Mouse (Mus musculus): ENCODE measurements around the gene Crtac1. TPM values are rescaled to one million over a fixed set of nuclear protein-coding genes. Genes with fewer than 3 reads are reported as not detected.

Crtac1 gene
- polyA plus RNA-seq, 1 experiment from 2014 or later, result 0.44 TPM

GRCm38 (mm10) chr19:42409226-42409625 lies 22.4 kb downstream of the Crtac1 start:
- 2% methylated on average over 19 of the region's 19 CpGs for WGBS
- ATAC-seq, result no peak
- Histone ChIP-seq H3K9ac (replicated peaks; ENCODE audit: low read depth) (no peak overlapping the region), H3K4me2 (replicated peaks; ENCODE audit: low read depth, low read length) (no peak overlapping the region), H3K4me1 (ENCODE audit: insufficient read depth, low read depth, low read length) (no peaks in the 10 kb centered on the region), H3K9me3 (ENCODE audit: low read length) (no peaks in the 10 kb centered on the region), H3K4me3 (ENCODE audit: low read depth, low read length) (no peak overlapping the region), H3K27ac (ENCODE audit: low read length) (no peak overlapping the region), H3K36me3 (ENCODE audit: insufficient read depth, low read length) (no peaks in the 10 kb centered on the region), H3K27me3 (replicated peaks; ENCODE audit: insufficient read depth, low read length) (no peaks in the 10 kb centered on the region; the same call in 1 of the 2 replicates)
- no peak for TF ChIP-seq CTCF (IDR thresholded peaks at IDR 0.05)
- no peak for TF ChIP-seq EP300 (IDR thresholded peaks at IDR 0.05)
- no peak for DNase-seq (ENCODE audit: low spot score)

- TF ChIP-seq EP300 (IDR thresholded peaks at IDR 0.05), result no peak
- no peak for TF ChIP-seq CTCF (IDR thresholded peaks at IDR 0.05)
- WGBS, result 80% methylated on average over 15 of the region's 15 CpGs
- Histone ChIP-seq H3K4me1 (ENCODE audit: insufficient read depth, low read depth, low read length) (no peaks in the 10 kb centered on the region), H3K9ac (replicated peaks; ENCODE audit: low read depth) (no peak overlapping the region), H3K36me3 (ENCODE audit: insufficient read depth, low read length) (no peaks in the 10 kb centered on the region), H3K27me3 (replicated peaks; ENCODE audit: insufficient read depth, low read length) (no peaks in the 10 kb centered on the region; the same call in 1 of the 2 replicates), H3K27ac (ENCODE audit: low read length) (no peak overlapping the region), H3K9me3 (ENCODE audit: low read length) (no peaks in the 10 kb centered on the region), H3K4me2 (replicated peaks; ENCODE audit: low read depth, low read length) (no peak overlapping the region), H3K4me3 (ENCODE audit: low read depth, low read length) (no peak overlapping the region)
- DNase-seq (ENCODE audit: low spot score) (no peak), ATAC-seq (no peak)
Measured at GRCm38 (mm10) chr19:42404364-42404763, 27.2 kb downstream of the Crtac1 start.

- no peak overlapping the region for H3K4me2 ChIP-seq (replicated peaks; ENCODE audit: low read depth, low read length)
- H3K27me3 ChIP-seq (replicated peaks; ENCODE audit: insufficient read depth, low read length), result no peaks in the 10 kb centered on the region
- no peaks in the 10 kb centered on the region for H3K4me1 ChIP-seq (ENCODE audit: insufficient read depth, low read depth, low read length)
- H3K27ac ChIP-seq (ENCODE audit: low read length), result no peak overlapping the region
- ATAC-seq (no peak), DNase-seq (ENCODE audit: low spot score) (no peak)
- no peak for TF ChIP-seq EP300 (IDR thresholded peaks at IDR 0.05)
- no peak for TF ChIP-seq CTCF (IDR thresholded peaks at IDR 0.05)
- no peaks in the 10 kb centered on the region for H3K9me3 ChIP-seq (ENCODE audit: low read length)
- no peak overlapping the region for H3K4me3 ChIP-seq (ENCODE audit: low read depth, low read length)
- 54% methylated on average over 3 of the region's 3 CpGs for WGBS
- no peak overlapping the region for H3K9ac ChIP-seq (replicated peaks; ENCODE audit: low read depth)
- no peaks in the 10 kb centered on the region for H3K36me3 ChIP-seq (ENCODE audit: insufficient read depth, low read length)
Measured at GRCm38 (mm10) chr19:42399974-42400373, 31.6 kb downstream of the Crtac1 start.

GRCm38 (mm10) chr19:42397281-42397680 lies 34.3 kb downstream of the Crtac1 start:
- Histone ChIP-seq H3K4me1 (ENCODE audit: insufficient read depth, low read depth, low read length) (no peaks in the 10 kb centered on the region), H3K27ac (ENCODE audit: low read length) (no peak overlapping the region), H3K36me3 (ENCODE audit: insufficient read depth, low read length) (no peaks in the 10 kb centered on the region), H3K4me2 (replicated peaks; ENCODE audit: low read depth, low read length) (no peak overlapping the region), H3K9me3 (ENCODE audit: low read length) (no peaks in the 10 kb centered on the region), H3K27me3 (replicated peaks; ENCODE audit: insufficient read depth, low read length) (no peaks in the 10 kb centered on the region), H3K9ac (replicated peaks; ENCODE audit: low read depth) (no peak overlapping the region), H3K4me3 (ENCODE audit: low read depth, low read length) (no peak overlapping the region)
- DNase-seq (ENCODE audit: low spot score) (peak; percentile 42), ATAC-seq (no peak)
- 17% methylated on average over 11 of the region's 11 CpGs for WGBS
- TF ChIP-seq EP300 (IDR thresholded peaks at IDR 0.05), result no peak
- no peak for TF ChIP-seq CTCF (IDR thresholded peaks at IDR 0.05)

GRCm38 (mm10) chr19:42394848-42395534 lies 36.6 kb downstream of the Crtac1 start:
- H3K4me3 ChIP-seq (ENCODE audit: low read depth, low read length), result no peak overlapping the region
- H3K9ac ChIP-seq (replicated peaks; ENCODE audit: low read depth), result no peak overlapping the region
- H3K27ac ChIP-seq (ENCODE audit: low read length), result no peak overlapping the region
- WGBS, result 52% methylated on average over 2 of the region's 2 CpGs
- no peak overlapping the region for H3K4me2 ChIP-seq (replicated peaks; ENCODE audit: low read depth, low read length)
- no peaks in the 10 kb centered on the region for H3K27me3 ChIP-seq (replicated peaks; ENCODE audit: insufficient read depth, low read length)
- TF ChIP-seq EP300 (IDR thresholded peaks at IDR 0.05), result no peak
- TF ChIP-seq CTCF (IDR thresholded peaks at IDR 0.05), result no peak
- no peak for DNase-seq (ENCODE audit: low spot score)
- no peaks in the 10 kb centered on the region for H3K36me3 ChIP-seq (ENCODE audit: insufficient read depth, low read length)
- no peaks in the 10 kb centered on the region for H3K9me3 ChIP-seq (ENCODE audit: low read length)
- ATAC-seq, result no peak
- H3K4me1 ChIP-seq (ENCODE audit: insufficient read depth, low read depth, low read length), result no peaks in the 10 kb centered on the region

- no peak overlapping the region for H3K9ac ChIP-seq (replicated peaks; ENCODE audit: low read depth)
- TF ChIP-seq EP300 (IDR thresholded peaks at IDR 0.05) (no peak), CTCF (IDR thresholded peaks at IDR 0.05) (no peak)
- no peak overlapping the region for H3K4me3 ChIP-seq (ENCODE audit: low read depth, low read length)
- DNase-seq (ENCODE audit: low spot score), result no peak
- ATAC-seq, result no peak
- H3K9me3 ChIP-seq (ENCODE audit: low read length), result no peaks in the 10 kb centered on the region
- no peaks in the 10 kb centered on the region for H3K36me3 ChIP-seq (ENCODE audit: insufficient read depth, low read length)
- H3K27ac ChIP-seq (ENCODE audit: low read length), result no peak overlapping the region
- no peaks in the 10 kb centered on the region for H3K27me3 ChIP-seq (replicated peaks; ENCODE audit: insufficient read depth, low read length)
- no peak overlapping the region for H3K4me2 ChIP-seq (replicated peaks; ENCODE audit: low read depth, low read length)
- H3K4me1 ChIP-seq (ENCODE audit: insufficient read depth, low read depth, low read length), result no peaks in the 10 kb centered on the region
- 78% methylated on average over 4 of the region's 4 CpGs for WGBS
Measured at GRCm38 (mm10) chr19:42393920-42394319, 37.7 kb downstream of the Crtac1 start.
